13 mouse cellular contexts compared by ENCODE assay signal in the genomic region with DNA sequence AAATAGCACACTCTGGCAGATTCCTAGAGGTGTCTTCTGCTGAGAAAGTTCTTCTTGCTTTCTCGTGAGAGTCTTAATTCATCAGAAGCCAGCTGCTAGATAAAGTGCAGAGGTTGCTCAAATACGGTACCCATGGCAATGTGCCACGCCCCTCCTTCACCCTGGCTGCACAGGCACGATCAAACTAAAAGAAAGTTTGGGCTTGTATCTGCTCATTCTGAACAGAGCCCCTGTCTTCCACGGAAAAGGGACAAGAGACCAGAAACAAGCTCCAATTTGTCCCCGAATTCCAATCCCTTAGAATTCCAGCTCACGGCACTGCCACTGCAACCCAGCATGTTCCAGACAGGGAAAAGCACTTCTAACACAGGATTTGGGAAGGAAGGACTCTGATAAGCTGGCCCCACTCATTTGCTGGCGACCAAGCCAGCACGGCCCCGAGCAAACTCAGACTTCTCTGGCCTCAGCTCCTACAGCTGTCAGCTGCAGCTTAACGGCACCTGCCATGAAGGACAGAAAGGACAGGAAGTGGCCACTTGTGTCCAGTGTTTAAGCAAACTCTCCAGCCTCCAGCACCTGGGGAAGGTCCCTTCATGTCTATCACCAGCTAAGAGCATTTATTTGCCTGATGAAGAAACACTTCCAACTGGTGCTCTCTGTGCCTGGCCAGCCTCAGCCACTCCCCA. TPM values are rescaled to one million over a fixed set of nuclear protein-coding genes. Genes with fewer than 3 reads are reported as not detected.
DNase-seq lines count a peak whose midpoint lies in the region; ATAC-seq and TF ChIP-seq lines count a peak whose summit lies in the region.
"Had no signal": no experiment of that assay in that cellular context is flagged by ENCODE, and none has a peak within 500 bp of the region (broad histone marks: within the 10 kb centered on the region; RNA-seq: fewer than 3 reads in every experiment).

No protein-coding gene starts in this region.

- DNase-seq in gastrocnemius, adult 2 months = peak; percentile 54
- DNase-seq in gastrocnemius, adult 8-10 months (ENCODE audit: low spot score in 2 of 2) = no peak
- peak; percentile 29 to 56 for DNase-seq in lung, postnatal 4 days
- DNase-seq in frontal cortex, postnatal 14 days (ENCODE audit: low spot score in 2 of 2) = no peak
- no peak for DNase-seq in liver, postnatal 0 days
- DNase-seq in T-cell, adult 2 months (ENCODE audit: low spot score) = no peak
- DNase-seq: B cell, adult 2 months had no signal

- H3K9me3 ChIP-seq in heart, embryonic 15.5 days (replicated peaks) = no peaks in the 10 kb centered on the region
- no peaks in the 10 kb centered on the region for H3K9me3 ChIP-seq in kidney, embryonic 15.5 days (replicated peaks)
- H3K9me3 ChIP-seq in liver, postnatal 0 days (ENCODE audit: low read length) = no peaks in the 10 kb centered on the region
- H3K9me3 ChIP-seq: limb, embryonic 12.5 days; midbrain, embryonic 10.5 days had no signal

- H3K4me3 ChIP-seq in gastrocnemius, adult 2 months = peak overlapping the region; percentile 52
- peak overlapping the region; percentile 26 for H3K4me3 ChIP-seq in heart, embryonic 15.5 days
- H3K4me3 ChIP-seq in kidney, embryonic 15.5 days (replicated peaks) = no peak overlapping the region
- H3K4me3 ChIP-seq in liver, postnatal 0 days (ENCODE audit: low read depth, low read length) = no peak overlapping the region
- H3K4me3 ChIP-seq: limb, embryonic 12.5 days; midbrain, embryonic 10.5 days had no signal

- H3K27ac ChIP-seq in gastrocnemius, adult 2 months = 0 out of 2 replicates have a peak overlapping the region, but pooled peaks have one; percentile 20
- peak overlapping the region; percentile 65 for H3K27ac ChIP-seq in heart, embryonic 15.5 days
- no peak overlapping the region for H3K27ac ChIP-seq in kidney, embryonic 15.5 days
- no peak overlapping the region for H3K27ac ChIP-seq in liver, postnatal 0 days (ENCODE audit: low read depth)
- H3K27ac ChIP-seq: limb, embryonic 12.5 days; midbrain, embryonic 10.5 days had no signal

- H3K9ac ChIP-seq in heart, embryonic 15.5 days = 0 out of 2 replicates have a peak overlapping the region, but pooled peaks have one; percentile 2
- no peak overlapping the region for H3K9ac ChIP-seq in kidney, embryonic 15.5 days
- H3K9ac ChIP-seq in liver, postnatal 0 days (replicated peaks) = no peak overlapping the region
- H3K9ac ChIP-seq: limb, embryonic 12.5 days had no signal

- intact Hi-C loops in gastrocnemius, adult 2 months (cut with DNase I) = no loop called here

- WGBS in heart, embryonic 15.5 days = 22% methylated on average over 11 of the region's 11 CpGs
- 59% methylated on average over 11 of the region's 11 CpGs for WGBS in kidney, embryonic 15.5 days
- WGBS in liver, postnatal 0 days (ENCODE audit: insufficient replicate concordance) = 63% methylated on average over 11 of the region's 11 CpGs

- peak overlapping the region; percentile 50 for H3K4me2 ChIP-seq in heart, embryonic 15.5 days
- 0 out of 2 replicates have a peak overlapping the region, but pooled peaks have one; percentile 12 for H3K4me2 ChIP-seq in kidney, embryonic 15.5 days
- no peak overlapping the region for H3K4me2 ChIP-seq in liver, postnatal 0 days (ENCODE audit: low read depth, low read length)
- H3K4me2 ChIP-seq: limb, embryonic 12.5 days had no signal

- H3K27me3 ChIP-seq in heart, embryonic 15.5 days = peaks cover 14% of the 10 kb centered on the region
- H3K27me3 ChIP-seq in kidney, embryonic 15.5 days = peaks cover 14% of the 10 kb centered on the region
- 0 out of 2 replicates have a peak, but pooled peaks cover 3% of the 10 kb centered on the region for H3K27me3 ChIP-seq in liver, postnatal 0 days (ENCODE audit: insufficient read depth, low read length)

- TF ChIP-seq CTCF in gastrocnemius, adult 2 months (IDR thresholded peaks at IDR 0.05) = no peak
- no peak for TF ChIP-seq CTCF in liver, postnatal 0 days (IDR thresholded peaks at IDR 0.05; ENCODE audit: low read depth)

- H3K36me3 ChIP-seq in heart, embryonic 15.5 days = no peaks in the 10 kb centered on the region
- no peaks in the 10 kb centered on the region for H3K36me3 ChIP-seq in kidney, embryonic 15.5 days
- no peaks in the 10 kb centered on the region for H3K36me3 ChIP-seq in liver, postnatal 0 days (replicated peaks; ENCODE audit: insufficient read depth, low read length)
- H3K36me3 ChIP-seq: limb, embryonic 12.5 days; midbrain, embryonic 10.5 days had no signal

- TF ChIP-seq EP300 in liver, postnatal 0 days (IDR thresholded peaks at IDR 0.05; ENCODE audit: low read depth) = no peak

- ATAC-seq in heart, embryonic 15.5 days (replicated peaks; ENCODE audit: insufficient number of reproducible peaks, insufficient read depth, low FRiP score, low read depth) = no peak
- no peak for ATAC-seq in kidney, embryonic 15.5 days (replicated peaks; ENCODE audit: low FRiP score)
- ATAC-seq in liver, postnatal 0 days = no peak

- peaks cover 14% of the 10 kb centered on the region for H3K4me1 ChIP-seq in heart, embryonic 15.5 days (replicated peaks)
- peaks cover 17% of the 10 kb centered on the region for H3K4me1 ChIP-seq in kidney, embryonic 15.5 days
- peaks cover 3% of the 10 kb centered on the region; the same call in 1 of the 2 replicates for H3K4me1 ChIP-seq in liver, postnatal 0 days (ENCODE audit: insufficient read depth)

RNA-seq across cellular contexts. Expression of a gene that starts 4.9 kb away (rescaled TPM):
- total RNA-seq in gastrocnemius, adult 2 months (2021) = 1 to 10 TPM in 1 of 2 experiments, under 1 TPM in 1; 0.64 to 3.1 TPM
- total RNA-seq in gastrocnemius, adult 8-10 months (2022) = 1 to 10 TPM in 1 of 4 experiments, under 1 TPM in 1, not detected in 2; 0.32 to 1.4 TPM
- 1.6 TPM in 2 replicates for polyA plus RNA-seq in heart, embryonic 15.5 days (2015; fragmentation: Nextera tagmentation; extraction: Ambion mirVana)
- polyA plus RNA-seq in kidney, embryonic 15.5 days (2015; fragmentation: Nextera tagmentation; extraction: Ambion mirVana) = 6.5 and 8.0 TPM in 2 replicates
- 0.33 and 0.35 TPM in 2 replicates for polyA plus RNA-seq in liver, postnatal 0 days (2015; fragmentation: Nextera tagmentation; extraction: Ambion mirVana)
- polyA plus RNA-seq: midbrain, embryonic 10.5 days had no signal

RNA-seq across cellular contexts. Expression of a gene that starts 52.5 kb away (rescaled TPM):
- total RNA-seq in gastrocnemius, adult 2 months (2021) = not detected
- total RNA-seq in gastrocnemius, adult 8-10 months (2022) = not detected
- not detected in 2 replicates for polyA plus RNA-seq in heart, embryonic 15.5 days (2015; fragmentation: Nextera tagmentation; extraction: Ambion mirVana)
- 21.1 and 22.4 TPM in 2 replicates for polyA plus RNA-seq in kidney, embryonic 15.5 days (2015; fragmentation: Nextera tagmentation; extraction: Ambion mirVana)
- polyA plus RNA-seq in liver, postnatal 0 days (2015; fragmentation: Nextera tagmentation; extraction: Ambion mirVana) = not detected in 2 replicates
- total RNA-seq: common myeloid progenitor, adult 5-6 weeks had no signal
- polyA plus RNA-seq: gonadal fat pad, adult 2 months; limb, embryonic 12.5 days had no signal

Comparison
In these comparisons a context has a peak if more than half of its experiments do, and no peak if none do; other contexts are left out.
1. DNase-seq: peak in gastrocnemius, adult 2 months (single experiment) and lung, postnatal 4 days (2 of 2); none in gastrocnemius, adult 8-10 months (0 of 2), frontal cortex, postnatal 14 days (0 of 2), liver, postnatal 0 days (single experiment) and T-cell, adult 2 months (single experiment).
2. H3K27ac ChIP-seq: peak in gastrocnemius, adult 2 months (single experiment) and heart, embryonic 15.5 days (single experiment); none in kidney, embryonic 15.5 days (single experiment) and liver, postnatal 0 days (single experiment).
3. H3K4me3 ChIP-seq: peak in gastrocnemius, adult 2 months (single experiment) and heart, embryonic 15.5 days (single experiment); none in kidney, embryonic 15.5 days (single experiment) and liver, postnatal 0 days (single experiment).
4. RNA of a gene that starts 52.5 kb away (polyA plus RNA-seq): 21.1 to 22.4 TPM in kidney, embryonic 15.5 days; not detected in heart, embryonic 15.5 days and not detected in liver, postnatal 0 days; every median in the first group is over 10 times any median in the second.